Mouse (Mus musculus): ENCODE results near the gene Sp7. TPM values are rescaled to one million over a fixed set of nuclear protein-coding genes. Genes with fewer than 3 reads are reported as not detected.
A peak's percentile ranks its signal among the peaks of the same experiment; 100 is the strongest.

Gene Sp7
- polyA plus RNA-seq, 1 experiment from 2014 or later, result 1.3 TPM

DNA sequence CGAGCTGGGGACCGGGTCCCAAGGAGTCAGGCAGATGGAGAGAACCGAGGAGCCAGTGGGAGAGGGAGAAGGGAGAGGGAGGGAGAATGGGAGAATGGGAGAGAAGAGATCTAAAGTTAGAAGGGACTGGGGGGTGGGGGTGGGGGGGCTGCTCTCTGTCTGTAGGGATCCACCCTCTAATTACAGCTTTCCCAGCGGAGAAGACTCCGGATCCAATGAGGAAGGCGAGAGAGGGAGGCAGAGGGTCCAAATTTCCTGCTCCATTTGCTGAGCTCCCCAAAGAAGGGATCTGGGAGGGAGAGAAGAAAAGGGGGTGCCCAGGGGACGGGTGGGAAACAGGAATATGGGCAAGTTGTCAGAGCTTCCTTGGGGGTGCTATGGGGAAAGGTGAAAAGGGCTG is 744 bp downstream of the Sp7 start:
- peak overlapping the region; percentile 63 for H3K9ac ChIP-seq (replicated peaks; ENCODE audit: low read length)
- ATAC-seq (ENCODE audit: low FRiP score, low TSS enrichment), result no peak
- H3K4me1 ChIP-seq (ENCODE audit: insufficient read depth, low read length), result peaks cover 36% of the 10 kb centered on the region
- no peaks in the 10 kb centered on the region for H3K36me3 ChIP-seq (ENCODE audit: insufficient read depth, low read length)
- H3K27me3 ChIP-seq (ENCODE audit: insufficient read depth, low read length), result peaks cover 6% of the 10 kb centered on the region
- H3K27ac ChIP-seq (ENCODE audit: low read length), result no peak overlapping the region; the same call in 1 of the 2 replicates
- peak overlapping the region; percentile 35 for H3K4me3 ChIP-seq (ENCODE audit: low read length)
- WGBS, result 11% methylated on average over 6 of the region's 7 CpGs
- H3K4me2 ChIP-seq (replicated peaks; ENCODE audit: low read depth, low read length), result peak overlapping the region; percentile 51
- no peaks in the 10 kb centered on the region for H3K9me3 ChIP-seq (ENCODE audit: low read length)

- WGBS, result 98% methylated on average over 1 of the region's 1 CpGs
- Histone ChIP-seq H3K4me3 (ENCODE audit: low read length) (no peak overlapping the region), H3K4me2 (replicated peaks; ENCODE audit: low read depth, low read length) (no peak overlapping the region), H3K9me3 (ENCODE audit: low read length) (no peaks in the 10 kb centered on the region), H3K4me1 (ENCODE audit: insufficient read depth, low read length) (peaks cover 25% of the 10 kb centered on the region), H3K27ac (ENCODE audit: low read length) (no peak overlapping the region), H3K9ac (replicated peaks; ENCODE audit: low read length) (no peak overlapping the region), H3K36me3 (ENCODE audit: insufficient read depth, low read length) (no peaks in the 10 kb centered on the region), H3K27me3 (ENCODE audit: insufficient read depth, low read length) (peaks cover 6% of the 10 kb centered on the region)
- ATAC-seq (ENCODE audit: low FRiP score, low TSS enrichment), result no peak
Measured at GRCm38 (mm10) chr15:102364678-102365077, 2.3 kb downstream of the Sp7 start.

DNA sequence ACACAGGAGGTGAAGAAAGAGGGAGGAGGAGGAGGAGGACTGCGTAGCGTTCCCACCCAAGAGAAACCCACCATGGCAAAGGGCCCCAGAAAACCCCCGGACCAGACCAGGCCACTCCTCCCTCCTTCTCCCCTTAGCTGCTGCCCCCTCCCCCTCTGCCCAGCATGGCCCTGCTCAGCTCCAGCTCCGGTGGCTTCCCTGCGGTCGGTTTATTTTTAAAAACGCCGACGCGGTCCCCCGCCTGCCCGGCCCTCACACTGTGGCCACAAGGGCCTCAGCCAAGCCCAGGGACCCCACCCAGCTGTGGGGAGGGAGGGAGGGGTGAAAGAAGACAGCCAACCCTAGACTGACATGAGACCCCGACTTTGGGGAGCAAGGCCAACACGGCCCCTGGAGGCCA is 4.3 kb downstream of the Sp7 start:
- 4% methylated on average over 14 of the region's 14 CpGs for WGBS
- peaks cover 36% of the 10 kb centered on the region for H3K4me1 ChIP-seq (ENCODE audit: insufficient read depth, low read length)
- peak overlapping the region; percentile 59; the same call in 1 of the 2 replicates for H3K27ac ChIP-seq (ENCODE audit: low read length)
- peak overlapping the region; percentile 26 for H3K4me3 ChIP-seq (ENCODE audit: low read length)
- peak overlapping the region; percentile 57 for H3K4me2 ChIP-seq (replicated peaks; ENCODE audit: low read depth, low read length)
- peaks cover 14% of the 10 kb centered on the region for H3K27me3 ChIP-seq (ENCODE audit: insufficient read depth, low read length)
- peak; percentile 49; the same call in 1 of the 2 replicates for ATAC-seq (ENCODE audit: low FRiP score, low TSS enrichment)
- no peaks in the 10 kb centered on the region for H3K36me3 ChIP-seq (ENCODE audit: insufficient read depth, low read length)
- H3K9me3 ChIP-seq (ENCODE audit: low read length), result no peaks in the 10 kb centered on the region
- peak overlapping the region; percentile 68 for H3K9ac ChIP-seq (replicated peaks; ENCODE audit: low read length)

- H3K9ac ChIP-seq (replicated peaks; ENCODE audit: low read length), result no peak overlapping the region
- no peaks in the 10 kb centered on the region for H3K36me3 ChIP-seq (ENCODE audit: insufficient read depth, low read length)
- H3K4me2 ChIP-seq (replicated peaks; ENCODE audit: low read depth, low read length), result no peak overlapping the region
- H3K4me1 ChIP-seq (ENCODE audit: insufficient read depth, low read length), result peaks cover 32% of the 10 kb centered on the region
- H3K4me3 ChIP-seq (ENCODE audit: low read length), result no peak overlapping the region
- no peaks in the 10 kb centered on the region for H3K9me3 ChIP-seq (ENCODE audit: low read length)
- ATAC-seq (ENCODE audit: low FRiP score, low TSS enrichment), result no peak
- WGBS, result 28% methylated on average over 5 of the region's 5 CpGs
- H3K27me3 ChIP-seq (ENCODE audit: insufficient read depth, low read length), result peaks cover 16% of the 10 kb centered on the region
- no peak overlapping the region for H3K27ac ChIP-seq (ENCODE audit: low read length)
Measured at GRCm38 (mm10) chr15:102358834-102359233, 8.1 kb downstream of the Sp7 start.

DNA sequence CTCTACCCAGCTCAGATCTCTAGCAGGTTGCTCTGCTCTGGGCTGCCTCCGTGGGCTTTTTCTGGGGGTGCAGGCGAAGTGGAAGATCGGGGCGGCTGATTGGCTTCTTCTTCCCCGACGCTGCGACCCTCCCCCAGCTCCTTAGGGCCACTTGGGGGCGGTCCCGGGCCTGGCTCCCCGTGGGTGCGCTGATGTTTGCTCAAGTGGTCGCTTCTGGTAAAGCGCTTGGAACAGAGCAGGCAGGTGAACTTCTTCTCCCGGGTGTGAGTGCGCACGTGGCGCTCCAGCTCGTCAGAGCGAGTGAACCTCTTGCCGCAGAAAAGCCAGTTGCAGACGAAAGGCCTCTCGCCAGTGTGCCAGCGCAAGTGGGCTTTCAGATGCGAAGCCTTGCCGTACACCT is 8.9 kb downstream of the Sp7 start:
- Histone ChIP-seq H3K9ac (replicated peaks; ENCODE audit: low read length) (peak overlapping the region; percentile 52), H3K4me3 (ENCODE audit: low read length) (peak overlapping the region; percentile 23; the same call in 1 of the 2 replicates), H3K4me1 (ENCODE audit: insufficient read depth, low read length) (peaks cover 32% of the 10 kb centered on the region), H3K27ac (ENCODE audit: low read length) (no peak overlapping the region), H3K9me3 (ENCODE audit: low read length) (no peaks in the 10 kb centered on the region), H3K4me2 (replicated peaks; ENCODE audit: low read depth, low read length) (peak overlapping the region; percentile 53), H3K36me3 (ENCODE audit: insufficient read depth, low read length) (no peaks in the 10 kb centered on the region), H3K27me3 (ENCODE audit: insufficient read depth, low read length) (peaks cover 16% of the 10 kb centered on the region)
- WGBS, result 3% methylated on average over 25 of the region's 25 CpGs
- no peak for ATAC-seq (ENCODE audit: low FRiP score, low TSS enrichment)

GRCm38 (mm10) chr15:102356501-102357325 is 10.3 kb downstream of the Sp7 start:
- Histone ChIP-seq H3K4me1 (ENCODE audit: insufficient read depth, low read length) (peaks cover 23% of the 10 kb centered on the region), H3K27ac (ENCODE audit: low read length) (peak overlapping the region; percentile 92), H3K9ac (replicated peaks; ENCODE audit: low read length) (peak overlapping the region; percentile 86), H3K36me3 (ENCODE audit: insufficient read depth, low read length) (no peaks in the 10 kb centered on the region), H3K9me3 (ENCODE audit: low read length) (no peaks in the 10 kb centered on the region), H3K4me2 (replicated peaks; ENCODE audit: low read depth, low read length) (peak overlapping the region; percentile 95), H3K4me3 (ENCODE audit: low read length) (peak overlapping the region; percentile 59), H3K27me3 (ENCODE audit: insufficient read depth, low read length) (peaks cover 12% of the 10 kb centered on the region)
- no peak for ATAC-seq (ENCODE audit: low FRiP score, low TSS enrichment)
- 41% methylated on average over 16 of the region's 16 CpGs for WGBS

DNA sequence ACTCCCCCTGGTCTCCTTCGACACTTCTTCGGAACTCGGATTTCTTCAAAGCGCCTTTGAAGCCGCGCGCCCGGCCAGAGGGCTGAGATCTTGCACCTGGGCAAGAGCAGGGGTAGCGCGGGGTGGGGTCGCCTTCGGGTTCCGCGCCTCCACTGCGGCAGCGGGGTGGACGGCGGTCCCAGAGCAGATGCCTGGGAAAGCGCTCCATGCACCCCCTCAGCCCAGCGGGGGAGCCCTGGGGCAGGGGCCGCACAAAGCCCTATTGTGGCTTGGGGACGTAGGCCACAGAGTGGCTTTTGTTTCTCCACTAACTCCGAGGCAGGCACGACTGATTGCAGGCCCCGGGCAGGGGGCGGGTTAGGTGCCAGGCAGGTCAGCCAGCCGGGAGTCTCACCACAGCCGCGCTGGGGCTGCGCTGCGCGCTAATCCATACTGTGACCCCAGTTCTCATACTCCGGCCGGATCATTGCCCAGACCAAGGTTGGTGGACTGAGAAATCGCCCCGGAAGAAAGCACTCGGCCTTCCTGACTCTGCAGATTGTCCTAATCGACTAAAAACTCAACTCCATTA is 11.0 kb downstream of the Sp7 start:
- peak overlapping the region; percentile 86 for H3K9ac ChIP-seq (replicated peaks; ENCODE audit: low read length)
- H3K9me3 ChIP-seq (ENCODE audit: low read length), result no peaks in the 10 kb centered on the region
- peaks cover 12% of the 10 kb centered on the region for H3K27me3 ChIP-seq (ENCODE audit: insufficient read depth, low read length)
- peak overlapping the region; percentile 95 for H3K4me2 ChIP-seq (replicated peaks; ENCODE audit: low read depth, low read length)
- peak overlapping the region; percentile 92 for H3K27ac ChIP-seq (ENCODE audit: low read length)
- H3K4me3 ChIP-seq (ENCODE audit: low read length), result peak overlapping the region; percentile 59
- ATAC-seq (ENCODE audit: low FRiP score, low TSS enrichment), result peak; percentile 66
- H3K36me3 ChIP-seq (ENCODE audit: insufficient read depth, low read length), result no peaks in the 10 kb centered on the region
- H3K4me1 ChIP-seq (ENCODE audit: insufficient read depth, low read length), result peaks cover 23% of the 10 kb centered on the region
- WGBS, result 3% methylated on average over 38 of the region's 38 CpGs

- peaks cover 12% of the 10 kb centered on the region for H3K27me3 ChIP-seq (ENCODE audit: insufficient read depth, low read length)
- peak overlapping the region; percentile 86 for H3K9ac ChIP-seq (replicated peaks; ENCODE audit: low read length)
- peak overlapping the region; percentile 59 for H3K4me3 ChIP-seq (ENCODE audit: low read length)
- H3K9me3 ChIP-seq (ENCODE audit: low read length), result no peaks in the 10 kb centered on the region
- peak overlapping the region; percentile 95 for H3K4me2 ChIP-seq (replicated peaks; ENCODE audit: low read depth, low read length)
- no peaks in the 10 kb centered on the region for H3K36me3 ChIP-seq (ENCODE audit: insufficient read depth, low read length)
- H3K27ac ChIP-seq (ENCODE audit: low read length), result peak overlapping the region; percentile 92
- peaks cover 23% of the 10 kb centered on the region for H3K4me1 ChIP-seq (ENCODE audit: insufficient read depth, low read length)
- WGBS, result under 1% methylated on average over 44 of the region's 49 CpGs
- ATAC-seq (ENCODE audit: low FRiP score, low TSS enrichment), result peak; percentile 50
Measured at GRCm38 (mm10) chr15:102355134-102355870, 11.7 kb downstream of the Sp7 start.

DNA sequence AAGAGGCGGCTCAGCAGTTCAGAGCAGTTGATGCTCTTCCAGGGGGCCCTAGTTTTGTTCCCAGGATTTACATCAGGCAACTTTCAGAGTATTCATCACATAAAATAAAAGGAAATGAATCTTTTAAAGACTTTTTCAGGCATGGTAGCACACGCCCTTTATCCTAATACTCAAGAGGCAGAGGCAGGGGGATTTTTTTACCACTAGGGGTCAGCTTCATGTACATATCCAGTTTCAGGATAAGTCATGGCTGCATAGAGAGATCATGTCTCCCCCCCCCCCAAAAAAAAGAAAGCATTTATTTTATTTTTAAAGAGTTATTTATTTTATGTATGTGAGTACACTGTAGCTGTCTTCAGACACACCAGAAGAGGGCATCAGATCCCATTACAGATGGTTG is 13.0 kb downstream of the Sp7 start:
- WGBS, result 78% methylated on average over 2 of the region's 2 CpGs
- H3K9me3 ChIP-seq (ENCODE audit: low read length), result no peaks in the 10 kb centered on the region

More for the DNA sequence above, 13.0 kb downstream of the Sp7 start:
- peaks cover 30% of the 10 kb centered on the region for H3K4me1 ChIP-seq (ENCODE audit: insufficient read depth, low read length)
- H3K4me3 ChIP-seq (ENCODE audit: low read length), result no peak overlapping the region
- H3K27me3 ChIP-seq (ENCODE audit: insufficient read depth, low read length), result peaks cover 11% of the 10 kb centered on the region
- H3K27ac ChIP-seq (ENCODE audit: low read length), result no peak overlapping the region
- no peak overlapping the region for H3K9ac ChIP-seq (replicated peaks; ENCODE audit: low read length)
- H3K4me2 ChIP-seq (replicated peaks; ENCODE audit: low read depth, low read length), result no peak overlapping the region
- no peak for ATAC-seq (ENCODE audit: low FRiP score, low TSS enrichment)
- H3K36me3 ChIP-seq (ENCODE audit: insufficient read depth, low read length), result no peaks in the 10 kb centered on the region
